Mouse (Mus musculus) layer of hippocampus, postnatal 14 days (tissue): ENCODE results near the gene Gm6358. TPM values are rescaled to one million over a fixed set of nuclear protein-coding genes. Genes with fewer than 3 reads are reported as not detected.
"Not testable (repeated sequence)": the region's sequence is repeated elsewhere in the genome, so short reads cannot be mapped to it uniquely, and the experiment has no call there.

ENCODE experiments used
- DNase-seq, 2 experiments: peaks; one replicate each; pipeline ENCODE4 v3.0.0; 2021 to 2022; ENCODE audit warnings: low spot score in 2 of 2, mixed read lengths in 1 of 2
- long read RNA-seq, 2 experiments: library from polyadenylated mRNA; stranded (forward); transcript quantifications; one replicate each; pipeline ENCODE4 v2.0.0; 2021
- total RNA-seq, 2 experiments: library from RNA; stranded (reverse); gene quantifications; 2 replicates each; pipeline ENCODE4 v1.2.3; 2021

The Gm6358 gene
- total RNA-seq: not detected
- long read RNA-seq, experiment 1: 0 reads
- long read RNA-seq, experiment 2: 0 reads

DNA sequence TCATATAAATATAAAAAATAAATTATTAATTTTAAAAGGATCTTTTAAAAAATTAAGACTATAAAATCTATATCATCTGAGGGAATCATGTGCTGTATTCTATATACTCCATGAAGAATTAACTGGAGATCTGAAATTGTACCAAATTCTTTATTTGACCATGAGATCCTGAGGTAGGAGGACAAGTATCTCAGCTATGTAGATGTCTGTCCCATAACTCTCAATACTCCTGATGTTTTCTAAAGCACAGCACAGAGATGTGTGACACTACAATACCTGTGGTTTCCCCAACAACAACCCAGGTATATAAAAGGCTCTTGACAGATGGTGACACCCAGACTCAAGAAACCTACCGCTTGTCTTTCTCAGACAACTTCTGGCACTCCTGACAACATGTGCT is at the start of gene Gm6358:
Gene Gm6358, plus strand, starts transcription at position 301 of the 400 bp plus-strand sequence.
- no peak for DNase-seq

DNA sequence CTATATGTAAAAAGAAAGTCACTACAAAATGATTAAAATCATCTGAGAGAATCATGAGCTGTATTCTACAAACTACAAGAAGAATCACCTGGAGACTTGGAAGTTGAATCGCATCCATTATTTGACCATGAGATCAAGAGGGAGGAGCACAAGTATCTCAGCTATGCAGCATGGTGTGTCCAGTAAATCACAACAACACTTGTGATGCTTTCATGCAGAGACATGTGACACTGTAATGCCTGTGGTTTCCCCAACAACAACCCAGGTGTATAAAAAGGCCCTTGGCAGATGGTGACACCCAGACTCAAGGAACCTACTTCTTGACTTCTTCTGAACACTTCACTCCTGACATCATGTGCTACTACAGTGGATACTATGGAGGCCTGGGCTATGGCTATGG is 10.1 kb downstream of the Gm6358 start, which contains the start of gene Gm10061:
Gene Gm10061, plus strand, starts transcription at position 301 of the 400 bp plus-strand sequence.
- DNase-seq: no peak

DNA sequence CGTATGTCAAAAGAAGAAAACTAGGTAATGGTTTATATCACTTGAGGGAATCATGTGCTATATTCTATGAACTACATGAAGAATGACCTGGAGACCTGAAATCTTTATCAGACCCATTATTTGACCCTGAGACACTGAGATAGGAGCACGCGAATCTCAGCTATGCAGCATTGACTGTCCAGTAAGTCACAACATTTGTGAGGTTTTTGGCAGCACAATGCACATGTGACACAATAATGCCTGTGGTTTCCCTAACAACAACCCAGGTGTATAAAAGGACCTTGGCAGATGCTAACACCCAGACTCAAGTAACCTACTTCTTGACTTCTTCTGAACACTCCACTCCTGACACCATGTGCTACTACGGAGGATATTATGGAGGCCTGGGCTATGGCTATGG is 17.0 kb downstream of the Gm6358 start, which contains the start of gene Gm9789:
Gene Gm9789, plus strand, starts transcription at position 301 of the 400 bp plus-strand sequence.
- DNase-seq: no peak

GRCm38 (mm10) chr16:89169190-89169589 is 28.5 kb downstream of the Gm6358 start, which contains the start of gene Gm7735:
Gm7735 (plus strand) TSS chr16:89169490.
- DNase-seq: not testable (repeated sequence)

DNA sequence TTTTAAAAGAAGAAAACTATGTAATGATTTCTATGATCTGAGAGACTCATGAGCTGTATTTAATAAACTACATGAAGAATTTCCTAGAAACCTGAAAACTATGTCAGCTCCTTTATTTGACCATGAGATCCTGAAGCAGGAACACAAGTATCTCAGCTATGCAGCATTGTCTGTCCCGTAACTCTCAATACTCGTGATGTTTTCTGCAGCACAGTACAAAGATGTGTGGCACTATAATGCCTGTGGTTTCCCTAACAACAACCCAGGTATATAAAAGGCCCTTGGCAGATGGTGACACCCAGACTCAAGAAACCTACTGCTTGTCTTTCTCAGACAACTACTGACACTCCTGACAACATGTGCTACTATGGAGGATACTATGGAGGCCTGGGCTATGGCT is 33.8 kb downstream of the Gm6358 start, which contains the start of gene 1110057P08Rik:
Gene 1110057P08Rik, plus strand, starts transcription at position 301 of the 400 bp plus-strand sequence.
- DNase-seq: no peak

DNA sequence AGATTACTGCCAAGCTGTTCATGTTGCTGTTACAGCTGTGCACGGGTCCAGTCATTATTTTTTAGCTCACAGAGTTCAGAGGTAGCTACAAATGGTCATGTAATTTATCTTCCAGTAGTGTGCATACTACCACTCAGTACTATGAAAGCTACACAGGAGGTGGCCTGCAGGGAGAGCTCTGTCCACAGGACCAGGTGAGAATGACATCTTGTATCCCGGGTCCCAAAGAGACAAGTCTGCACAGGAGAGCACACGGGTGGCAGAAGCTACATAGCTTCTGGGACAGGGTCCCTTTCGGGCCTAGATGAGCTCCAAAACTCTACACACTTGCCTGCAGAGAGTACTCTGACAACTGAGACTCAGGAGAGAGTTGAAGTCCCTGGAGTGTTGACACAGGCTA is 48.0 kb downstream of the Gm6358 start:
- no peak for DNase-seq

Other genes starting within 250 kb of the Gm6358 start
- not detected for gene Krtap19-5, start 244.4 kb upstream of the Gm6358 start, total RNA-seq
- not detected for gene Krtap19-9b, start 208.6 kb upstream of the Gm6358 start, total RNA-seq
- not detected for gene Krtap16-3, start 178.0 kb upstream of the Gm6358 start, total RNA-seq
- gene Krtap22-2, start 130.1 kb upstream of the Gm6358 start, total RNA-seq: not detected
- not detected for gene Gm10229, start 125.6 kb upstream of the Gm6358 start, total RNA-seq
- gene Krtap6-1, start 109.2 kb upstream of the Gm6358 start, total RNA-seq: not detected
- gene Gm10228, start 99.4 kb upstream of the Gm6358 start, total RNA-seq: not detected
- gene Krtap6-5, start 93.0 kb upstream of the Gm6358 start, total RNA-seq: not detected
- gene 1110025L11Rik, start 76.8 kb upstream of the Gm6358 start, total RNA-seq: not detected
- not detected for gene Krtap6-3, start 56.8 kb upstream of the Gm6358 start, total RNA-seq
- gene Gm10061, start 10.2 kb downstream of the Gm6358 start, total RNA-seq: not detected
- gene Gm9789, start 17.1 kb downstream of the Gm6358 start, total RNA-seq: not detected
- gene Gm7735, start 28.6 kb downstream of the Gm6358 start, total RNA-seq: not detected
- gene 1110057P08Rik, start 33.9 kb downstream of the Gm6358 start, total RNA-seq: not detected
- not detected for gene Krtap20-2, start 65.0 kb downstream of the Gm6358 start, total RNA-seq